Mouse (Mus musculus) Patski (cell line): ENCODE measurements around the gene Nexn. TPM values are rescaled to one million over a fixed set of nuclear protein-coding genes. Genes with fewer than 3 reads are reported as not detected.
"Not testable (repeated sequence)": the region's sequence is repeated elsewhere in the genome, so short reads cannot be mapped to it uniquely, and the experiment has no call there.

Source experiments
- ATAC-seq: fragments of 100-300 bp; one replicate; pipeline ENCODE4 v1.8.0; 2021
- CTCF ChIA-PET: fragments of 350-600 bp; sonication (Branson Sonifier 250); formaldehyde crosslinking; loops from one replicate; lab custom pipeline; 2022; ENCODE audit warnings: inconsistent platforms; lab: Charles Lee
- POLR2A ChIA-PET: fragments of 350-600 bp; sonication (Branson Sonifier 250); formaldehyde crosslinking; loops from one replicate; lab custom pipeline; 2022; ENCODE audit warnings: antibody characterized with exemption, inconsistent platforms; lab: Charles Lee
- DNase-seq: peaks from one replicate; pipeline ENCODE4 v3.0.0-alpha.2; 2011; ENCODE audit warnings: low read depth, low spot score
- H3K27me3 ChIP-seq: fragments of 371-371 bp; one replicate; pipeline ENCODE4 v1.5.1; 2021
- CTCF ChIP-seq: fragments of 100-300 bp; IDR thresholded peaks from one replicate; pipeline ENCODE4 v1.5.1; 2021
- in situ Hi-C: fragments of 300-500 bp; cut with MboI; formaldehyde crosslinking; loops from 3 replicates; pipeline ENCODE4 v1.11.1; 2018; ENCODE audit warnings: low pct_unique_long_range_greater_than_20kb, mixed read lengths
- polyA plus RNA-seq: library from polyadenylated mRNA; unstranded; gene quantifications from one replicate; pipeline ENCODE4 v1.2.3, GENCODE M21; 2021

Gene Nexn
- polyA plus RNA-seq, 1 experiment from 2014 or later, result 20.6 TPM

GRCm38 (mm10) chr3:152208096-152208885 lies 57.9 kb downstream of the Nexn start:
- in situ Hi-C loops, result no loop called here
- POLR2A ChIA-PET, result interaction anchor here (0.8 to 1.9 kb wide), 3 partner anchors 13 to 66 kb away, joined by 3 to 7 read pairs (median 3); no protein-coding TSS in a partner anchor
- no peaks in the 10 kb centered on the region for H3K27me3 ChIP-seq
- CTCF ChIA-PET, result interaction anchor here (0.6 to 1.5 kb wide), 6 partner anchors 9 to 98 kb away, joined by 3 to 7 read pairs (median 4); no protein-coding TSS in a partner anchor
- TF ChIP-seq CTCF, result no peak
- ATAC-seq (no peak), DNase-seq (no peak)

- ATAC-seq (no peak), DNase-seq (no peak)
- CTCF ChIA-PET, result interaction anchor here (1.0 to 3.7 kb wide), 5 partner anchors 11 to 95 kb away, joined by 4 to 19 read pairs (median 12); no protein-coding TSS in a partner anchor
- POLR2A ChIA-PET, result no interaction called here
- no peaks in the 10 kb centered on the region for H3K27me3 ChIP-seq
- in situ Hi-C loops, result no loop called here
- no peak for TF ChIP-seq CTCF
These were observed 59.0 kb downstream of the Nexn start for GRCm38 (mm10) chr3:152207156-152207555.

GRCm38 (mm10) chr3:152204577-152204976 lies 61.6 kb downstream of the Nexn start:
- ChIA-PET CTCF (interaction anchor here (1.4 to 3.7 kb wide), 4 partner anchors 8 to 93 kb away, joined by 4 to 19 read pairs (median 10); no protein-coding TSS in a partner anchor), POLR2A (interaction anchor here (1.0 to 2.0 kb wide), 2 partner anchors 10 to 22 kb away, joined by 3 to 5 read pairs; no protein-coding TSS in a partner anchor)
- no peaks in the 10 kb centered on the region for H3K27me3 ChIP-seq
- in situ Hi-C loops, result no loop called here
- DNase-seq, result no peak
- no peak for ATAC-seq
- no peak for TF ChIP-seq CTCF

GRCm38 (mm10) chr3:152203996-152204395 lies 62.2 kb downstream of the Nexn start:
- ATAC-seq, result no peak
- in situ Hi-C loops, result no loop called here
- DNase-seq, result no peak
- ChIA-PET POLR2A (interaction anchor here (2.0 kb wide), 1 partner anchor 22 kb away, joined by 5 read pairs; no protein-coding TSS in a partner anchor), CTCF (interaction anchor here (1.3 to 3.7 kb wide), 4 partner anchors 8 to 111 kb away, joined by 3 to 17 read pairs (median 4); no protein-coding TSS in a partner anchor)
- no peak for TF ChIP-seq CTCF
- no peaks in the 10 kb centered on the region for H3K27me3 ChIP-seq

- no peak for TF ChIP-seq CTCF
- H3K27me3 ChIP-seq, result no peaks in the 10 kb centered on the region
- in situ Hi-C loops, result no loop called here
- no peak for DNase-seq
- ChIA-PET POLR2A (no interaction called here), CTCF (interaction anchor here (1.3 to 1.4 kb wide), 2 partner anchors 10 to 112 kb away, joined by 3 to 4 read pairs; no protein-coding TSS in a partner anchor)
- ATAC-seq, result no peak
These were observed 62.7 kb downstream of the Nexn start for GRCm38 (mm10) chr3:152203411-152203810.

- in situ Hi-C loops, result no loop called here
- CTCF ChIA-PET, result interaction anchor here (1.3 kb wide), 1 partner anchor 112 kb away, joined by 3 read pairs; no protein-coding TSS in a partner anchor
- no peak for TF ChIP-seq CTCF
- DNase-seq (no peak), ATAC-seq (no peak)
- no peaks in the 10 kb centered on the region for H3K27me3 ChIP-seq
- POLR2A ChIA-PET, result no interaction called here
These were observed 63.2 kb downstream of the Nexn start for GRCm38 (mm10) chr3:152202942-152203341.

GRCm38 (mm10) chr3:152201651-152202050 lies 64.5 kb downstream of the Nexn start:
- no peaks in the 10 kb centered on the region for H3K27me3 ChIP-seq
- in situ Hi-C loops, result no loop called here
- ATAC-seq (no peak), DNase-seq (no peak)
- TF ChIP-seq CTCF, result no peak
- ChIA-PET CTCF (interaction anchor here (1.3 to 2.4 kb wide), 2 partner anchors 8 to 90 kb away, joined by 3 to 6 read pairs; no protein-coding TSS in a partner anchor), POLR2A (interaction anchor here (0.5 kb wide), 1 partner anchor 16 kb away, joined by 3 read pairs; no protein-coding TSS in a partner anchor)

- POLR2A ChIA-PET, result interaction anchor here (0.5 kb wide), 1 partner anchor 17 kb away, joined by 3 read pairs; no protein-coding TSS in a partner anchor
- ATAC-seq (no peak), DNase-seq (no peak)
- in situ Hi-C loops, result no loop called here
- no peak for TF ChIP-seq CTCF
- H3K27me3 ChIP-seq, result no peaks in the 10 kb centered on the region
- CTCF ChIA-PET, result interaction anchor here (1.3 to 2.4 kb wide), 4 partner anchors 8 to 90 kb away, joined by 3 to 6 read pairs (median 4); no protein-coding TSS in a partner anchor
These were observed 65.0 kb downstream of the Nexn start for GRCm38 (mm10) chr3:152201181-152201580.

- ChIA-PET CTCF (interaction anchor here (1.4 to 2.1 kb wide), 4 partner anchors 10 to 26 kb away, joined by 4 to 7 read pairs (median 4); no protein-coding TSS in a partner anchor), POLR2A (no interaction called here)
- no peak for TF ChIP-seq CTCF
These were observed 67.0 kb downstream of the Nexn start for GRCm38 (mm10) chr3:152199125-152199524.

GRCm38 (mm10) chr3:152197246-152197645 lies 68.9 kb downstream of the Nexn start:
- DNase-seq, POLR2A ChIA-PET: not testable (repeated sequence)
- CTCF ChIA-PET, result interaction anchor here (3.9 to 6.5 kb wide), 2 partner anchors 9 to 86 kb away, joined by 17 to 53 read pairs; no protein-coding TSS in a partner anchor

More at GRCm38 (mm10) chr3:152199125-152199524, 67.0 kb downstream of the Nexn start:
- ATAC-seq, result no peak
- DNase-seq, result no peak
- no peaks in the 10 kb centered on the region for H3K27me3 ChIP-seq
- in situ Hi-C loops, result no loop called here

More at GRCm38 (mm10) chr3:152197246-152197645, 68.9 kb downstream of the Nexn start:
- in situ Hi-C loops, H3K27me3 ChIP-seq, ATAC-seq: not testable (repeated sequence)
